Mouse (Mus musculus): ENCODE results near the gene Cxcl9. TPM values are rescaled to one million over a fixed set of nuclear protein-coding genes. Genes with fewer than 3 reads are reported as not detected.

Gene Cxcl9
- total and polyA plus RNA-seq, 2 experiments: 5.3 to 28.2 TPM

- no peaks in the 10 kb centered on the region for H3K4me1 ChIP-seq (ENCODE audit: control insufficient read depth, insufficient read depth, low read length)
- 72% methylated on average over 6 of the region's 6 CpGs for WGBS
- H3K36me3 ChIP-seq (ENCODE audit: control insufficient read depth, insufficient read depth, low read length): peaks cover 44% of the 10 kb centered on the region
- no peak for TF ChIP-seq POLR2A (IDR thresholded peaks at IDR 0.05; ENCODE audit: extremely low read depth, insufficient read depth, low read length)
- no peak for TF ChIP-seq CTCF (IDR thresholded peaks at IDR 0.05; ENCODE audit: low read depth, low read length)
- no peak overlapping the region for H3K4me3 ChIP-seq (ENCODE audit: insufficient read depth, low read depth, low read length)
- no peak for DNase-seq (ENCODE audit: extremely low read depth, low read depth, low spot score)
- H3K9ac ChIP-seq (ENCODE audit: low read depth, low read length): no peak overlapping the region
- H3K27ac ChIP-seq (replicated peaks; ENCODE audit: insufficient read depth, low read depth, low read length): no peak overlapping the region
- no peaks in the 10 kb centered on the region for H3K79me2 ChIP-seq (ENCODE audit: control insufficient read depth, insufficient read depth, low read length)
- no peaks in the 10 kb centered on the region for H3K27me3 ChIP-seq (ENCODE audit: control insufficient read depth, insufficient read depth, low read length)
These were observed 40.0 kb downstream of the Cxcl9 start for GRCm38 (mm10) chr5:92287840-92288239.

- Histone ChIP-seq H3K36me3 (ENCODE audit: control insufficient read depth, insufficient read depth, low read length) (peaks cover 17% of the 10 kb centered on the region), H3K27me3 (ENCODE audit: control insufficient read depth, insufficient read depth, low read length) (no peaks in the 10 kb centered on the region), H3K4me1 (ENCODE audit: control insufficient read depth, insufficient read depth, low read length) (no peaks in the 10 kb centered on the region), H3K79me2 (ENCODE audit: control insufficient read depth, insufficient read depth, low read length) (no peaks in the 10 kb centered on the region), H3K4me3 (ENCODE audit: insufficient read depth, low read depth, low read length) (no peak overlapping the region), H3K27ac (replicated peaks; ENCODE audit: insufficient read depth, low read depth, low read length) (no peak overlapping the region), H3K9ac (ENCODE audit: low read depth, low read length) (no peak overlapping the region)
- no peak for TF ChIP-seq CTCF (IDR thresholded peaks at IDR 0.05; ENCODE audit: low read depth, low read length)
- TF ChIP-seq POLR2A (IDR thresholded peaks at IDR 0.05; ENCODE audit: extremely low read depth, insufficient read depth, low read length): no peak
- 52% methylated on average over 3 of the region's 3 CpGs for WGBS
- DNase-seq (ENCODE audit: extremely low read depth, low read depth, low spot score): peak; percentile 31
These were observed 44.8 kb downstream of the Cxcl9 start for GRCm38 (mm10) chr5:92283107-92283506.

GRCm38 (mm10) chr5:92282571-92282970 is 45.3 kb downstream of the Cxcl9 start:
- H3K27ac ChIP-seq (replicated peaks; ENCODE audit: insufficient read depth, low read depth, low read length): no peak overlapping the region
- no peaks in the 10 kb centered on the region for H3K27me3 ChIP-seq (ENCODE audit: control insufficient read depth, insufficient read depth, low read length)
- no peaks in the 10 kb centered on the region for H3K4me1 ChIP-seq (ENCODE audit: control insufficient read depth, insufficient read depth, low read length)
- no peak overlapping the region for H3K9ac ChIP-seq (ENCODE audit: low read depth, low read length)
- H3K36me3 ChIP-seq (ENCODE audit: control insufficient read depth, insufficient read depth, low read length): peaks cover 12% of the 10 kb centered on the region
- no peaks in the 10 kb centered on the region for H3K79me2 ChIP-seq (ENCODE audit: control insufficient read depth, insufficient read depth, low read length)
- no peak for DNase-seq (ENCODE audit: extremely low read depth, low read depth, low spot score)
- TF ChIP-seq POLR2A (IDR thresholded peaks at IDR 0.05; ENCODE audit: extremely low read depth, insufficient read depth, low read length): no peak
- TF ChIP-seq CTCF (IDR thresholded peaks at IDR 0.05; ENCODE audit: low read depth, low read length): no peak
- no peak overlapping the region for H3K4me3 ChIP-seq (ENCODE audit: insufficient read depth, low read depth, low read length)
- 60% methylated on average over 4 of the region's 4 CpGs for WGBS

GRCm38 (mm10) chr5:92278942-92279537 is 48.8 kb downstream of the Cxcl9 start:
- no peaks in the 10 kb centered on the region for H3K79me2 ChIP-seq (ENCODE audit: control insufficient read depth, insufficient read depth, low read length)
- no peak overlapping the region for H3K4me3 ChIP-seq (ENCODE audit: insufficient read depth, low read depth, low read length)
- no peaks in the 10 kb centered on the region for H3K27me3 ChIP-seq (ENCODE audit: control insufficient read depth, insufficient read depth, low read length)
- no peak for TF ChIP-seq CTCF (IDR thresholded peaks at IDR 0.05; ENCODE audit: low read depth, low read length)
- no peak for TF ChIP-seq POLR2A (IDR thresholded peaks at IDR 0.05; ENCODE audit: extremely low read depth, insufficient read depth, low read length)
- peak; percentile 41 for DNase-seq (ENCODE audit: extremely low read depth, low read depth, low spot score)
- 79% methylated on average over 10 of the region's 10 CpGs for WGBS
- H3K36me3 ChIP-seq (ENCODE audit: control insufficient read depth, insufficient read depth, low read length): no peaks in the 10 kb centered on the region
- no peaks in the 10 kb centered on the region for H3K4me1 ChIP-seq (ENCODE audit: control insufficient read depth, insufficient read depth, low read length)
- no peak overlapping the region for H3K9ac ChIP-seq (ENCODE audit: low read depth, low read length)
- no peak overlapping the region for H3K27ac ChIP-seq (replicated peaks; ENCODE audit: insufficient read depth, low read depth, low read length)

GRCm38 (mm10) chr5:92277437-92278394 is 50.2 kb downstream of the Cxcl9 start, which contains the start of gene Naaa:
Naaa (minus strand) TSS chr5:92278170.
- peak within 1 kb of the TSS; percentile 73 for H3K9ac ChIP-seq (ENCODE audit: low read depth, low read length)
- H3K4me1 ChIP-seq (ENCODE audit: control insufficient read depth, insufficient read depth, low read length): no peaks in the 10 kb centered on the region
- H3K79me2 ChIP-seq (ENCODE audit: control insufficient read depth, insufficient read depth, low read length): no peaks in the 10 kb centered on the region
- TF ChIP-seq POLR2A (IDR thresholded peaks at IDR 0.05; ENCODE audit: extremely low read depth, insufficient read depth, low read length) (peak; percentile 64), CTCF (IDR thresholded peaks at IDR 0.05; ENCODE audit: low read depth, low read length) (peak; percentile 71)
- H3K27me3 ChIP-seq (ENCODE audit: control insufficient read depth, insufficient read depth, low read length): no peaks in the 10 kb centered on the region
- peak within 1 kb of the TSS; percentile 66 for H3K4me3 ChIP-seq (ENCODE audit: insufficient read depth, low read depth, low read length)
- WGBS: 1% methylated on average over 54 of the region's 54 CpGs
- peak within 1 kb of the TSS; percentile 69 for H3K27ac ChIP-seq (replicated peaks; ENCODE audit: insufficient read depth, low read depth, low read length)
- no peaks in the 10 kb centered on the region for H3K36me3 ChIP-seq (ENCODE audit: control insufficient read depth, insufficient read depth, low read length)
- DNase-seq (ENCODE audit: extremely low read depth, low read depth, low spot score): peak; percentile 91

Other genes with a start within 250 kb of the Cxcl9 start
- 29.5 and 37.3 TPM in 2 replicates for gene G3bp2, start 244.4 kb downstream of the Cxcl9 start, total RNA-seq (2014; rRNA removed)
- gene G3bp2, start 244.4 kb downstream of the Cxcl9 start, polyA plus RNA-seq (2012; rRNA removed): 11.3 and 12.1 TPM in 2 replicates
- 44.7 and 46.6 TPM in 2 replicates for gene Uso1, start 190.1 kb downstream of the Cxcl9 start, total RNA-seq (2014; rRNA removed)
- 20.4 and 22.2 TPM in 2 replicates for gene Uso1, start 190.1 kb downstream of the Cxcl9 start, polyA plus RNA-seq (2012; rRNA removed)
- gene U90926, start 112.7 kb downstream of the Cxcl9 start, total RNA-seq (2014; rRNA removed): not detected in 2 replicates
- gene U90926, start 112.7 kb downstream of the Cxcl9 start, polyA plus RNA-seq (2012; rRNA removed): not detected in 2 replicates
- gene Ppef2, start 71.8 kb downstream of the Cxcl9 start, total RNA-seq (2014; rRNA removed): 0.13 TPM in 1 of 2 replicates, not detected in the other
- gene Ppef2, start 71.8 kb downstream of the Cxcl9 start, polyA plus RNA-seq (2012; rRNA removed): 0.27 TPM in 1 of 2 replicates, not detected in the other
- gene Naaa, start 49.9 kb downstream of the Cxcl9 start, total RNA-seq (2014; rRNA removed): 4.4 and 5.0 TPM in 2 replicates
- gene Naaa, start 49.9 kb downstream of the Cxcl9 start, polyA plus RNA-seq (2012; rRNA removed): 4.8 and 5.2 TPM in 2 replicates
- 5.6 and 5.7 TPM in 2 replicates for gene Sdad1, start 17.6 kb downstream of the Cxcl9 start, total RNA-seq (2014; rRNA removed)
- 3.8 and 6.3 TPM in 2 replicates for gene Sdad1, start 17.6 kb downstream of the Cxcl9 start, polyA plus RNA-seq (2012; rRNA removed)
- 8.5 and 8.6 TPM in 2 replicates for gene Art3, start 3.7 kb upstream of the Cxcl9 start, total RNA-seq (2014; rRNA removed)
- gene Art3, start 3.7 kb upstream of the Cxcl9 start, polyA plus RNA-seq (2012; rRNA removed): 1.7 and 1.8 TPM in 2 replicates
- gene Cxcl10, start 20.8 kb upstream of the Cxcl9 start, total RNA-seq (2014; rRNA removed): 1.5 and 2.8 TPM in 2 replicates
- 6.7 and 13.2 TPM in 2 replicates for gene Cxcl10, start 20.8 kb upstream of the Cxcl9 start, polyA plus RNA-seq (2012; rRNA removed)
- 20.0 and 21.9 TPM in 2 replicates for gene Nup54, start 107.1 kb upstream of the Cxcl9 start, total RNA-seq (2014; rRNA removed)
- gene Nup54, start 107.1 kb upstream of the Cxcl9 start, polyA plus RNA-seq (2012; rRNA removed): 13.4 and 13.7 TPM in 2 replicates
- 112 and 122 TPM in 2 replicates for gene Scarb2, start 178.8 kb upstream of the Cxcl9 start, total RNA-seq (2014; rRNA removed)
- 28.5 and 32.4 TPM in 2 replicates for gene Scarb2, start 178.8 kb upstream of the Cxcl9 start, polyA plus RNA-seq (2012; rRNA removed)
- 30.3 and 36.6 TPM in 2 replicates for gene Fam47e, start 227.0 kb upstream of the Cxcl9 start, total RNA-seq (2014; rRNA removed)
- gene Fam47e, start 227.0 kb upstream of the Cxcl9 start, polyA plus RNA-seq (2012; rRNA removed): 9.5 and 9.8 TPM in 2 replicates